8 mouse cellular contexts compared by ENCODE assay signal in genomic region chr17:80096043-80096719, GRCm38 (mm10). TPM values are rescaled to one million over a fixed set of nuclear protein-coding genes. Genes with fewer than 3 reads are reported as not detected.
DNase-seq lines count a peak whose midpoint lies in the region; ATAC-seq lines count a peak whose summit lies in the region.

No protein-coding gene starts in this region.

- peak; percentile 20 for DNase-seq in urinary bladder, adult 2 months (ENCODE audit: low spot score)
- no peak for DNase-seq in urinary bladder, postnatal 10 days (ENCODE audit: low spot score)
- DNase-seq in heart, postnatal 25 days (ENCODE audit: low spot score) = peak; percentile 1
- DNase-seq in kidney, postnatal 36 days = peak; percentile 87 to 93
- DNase-seq in neural tube, embryonic 11.5 days (ENCODE audit: low spot score) = peak; percentile 64
- peak; percentile 57 for DNase-seq in testis, postnatal 10 days (ENCODE audit: low spot score)

- H3K27me3 ChIP-seq in forebrain, embryonic 13.5 days = no peaks in the 10 kb centered on the region
- H3K27me3 ChIP-seq in liver, embryonic 15.5 days = peaks cover 9% of the 10 kb centered on the region
- no peaks in the 10 kb centered on the region for H3K27me3 ChIP-seq in neural tube, embryonic 11.5 days (ENCODE audit: control insufficient read depth, insufficient read depth, low read length)

- H3K9ac ChIP-seq in forebrain, embryonic 13.5 days = peak overlapping the region; percentile 37
- no peak overlapping the region for H3K9ac ChIP-seq in liver, embryonic 15.5 days
- peak overlapping the region; percentile 39 for H3K9ac ChIP-seq in neural tube, embryonic 11.5 days (ENCODE audit: low read length)

- WGBS in forebrain, embryonic 13.5 days = 13% methylated on average over 20 of the region's 20 CpGs
- WGBS in liver, embryonic 15.5 days (ENCODE audit: insufficient replicate concordance) = 18% methylated on average over 20 of the region's 20 CpGs
- 16% methylated on average over 20 of the region's 20 CpGs for WGBS in neural tube, embryonic 11.5 days

- peak overlapping the region; percentile 18 for H3K4me3 ChIP-seq in forebrain, embryonic 13.5 days
- peak overlapping the region; percentile 15; the same call in 1 of the 2 replicates for H3K4me3 ChIP-seq in liver, embryonic 15.5 days (replicated peaks)
- H3K4me3 ChIP-seq in neural tube, embryonic 11.5 days (ENCODE audit: low read depth, low read length) = no peak overlapping the region

- H3K4me1 ChIP-seq in forebrain, embryonic 13.5 days = peaks cover 16% of the 10 kb centered on the region
- H3K4me1 ChIP-seq in liver, embryonic 15.5 days (replicated peaks) = no peaks in the 10 kb centered on the region; the same call in 1 of the 2 replicates
- H3K4me1 ChIP-seq in neural tube, embryonic 11.5 days (ENCODE audit: control insufficient read depth, insufficient read depth, low read length) = peaks cover 15% of the 10 kb centered on the region

- peak; percentile 82 for ATAC-seq in forebrain, embryonic 13.5 days
- ATAC-seq in liver, embryonic 15.5 days (ENCODE audit: insufficient read depth) = 0 out of 2 replicates have a peak, but pooled peaks have one; percentile 40
- peak; percentile 79 for ATAC-seq in neural tube, embryonic 11.5 days (ENCODE audit: insufficient read depth, low FRiP score, low TSS enrichment)

- H3K9me3 ChIP-seq in forebrain, embryonic 13.5 days (replicated peaks) = no peaks in the 10 kb centered on the region
- no peaks in the 10 kb centered on the region for H3K9me3 ChIP-seq in liver, embryonic 15.5 days (replicated peaks)
- no peaks in the 10 kb centered on the region for H3K9me3 ChIP-seq in neural tube, embryonic 11.5 days (ENCODE audit: control insufficient read depth, low read length)

- no peak overlapping the region for H3K27ac ChIP-seq in forebrain, embryonic 13.5 days
- no peak overlapping the region for H3K27ac ChIP-seq in liver, embryonic 15.5 days (replicated peaks)
- no peak overlapping the region for H3K27ac ChIP-seq in neural tube, embryonic 11.5 days (ENCODE audit: low read depth, low read length)

- intact Hi-C loops in heart, postnatal 25 days (cut with DNase I) = no loop called here

- peak overlapping the region; percentile 52 for H3K4me2 ChIP-seq in forebrain, embryonic 13.5 days
- H3K4me2 ChIP-seq in liver, embryonic 15.5 days = peak overlapping the region; percentile 39
- H3K4me2 ChIP-seq in neural tube, embryonic 11.5 days (ENCODE audit: low read depth) = peak overlapping the region; percentile 34

- no peaks in the 10 kb centered on the region for H3K36me3 ChIP-seq in forebrain, embryonic 13.5 days (ENCODE audit: poor library complexity, severe bottlenecking)
- no peaks in the 10 kb centered on the region for H3K36me3 ChIP-seq in liver, embryonic 15.5 days (replicated peaks)
- H3K36me3 ChIP-seq in neural tube, embryonic 11.5 days (ENCODE audit: control insufficient read depth, insufficient read depth, low read length) = no peaks in the 10 kb centered on the region

RNA-seq across cellular contexts. Expression of gene Galm, which starts 31.1 kb away (rescaled TPM):
- 10.7 and 12.7 TPM in 2 replicates for polyA plus RNA-seq in urinary bladder, adult 2 months (2012; rRNA removed)
- 3.4 and 4.6 TPM in 2 replicates for polyA plus RNA-seq in forebrain, embryonic 13.5 days (2015; fragmentation: Nextera tagmentation; extraction: Ambion mirVana)
- total RNA-seq in heart, postnatal 25 days (2021) = 10 to 100 TPM; 14.1 to 14.5 TPM
- 31.9 and 35.9 TPM in 2 replicates for polyA plus RNA-seq in liver, embryonic 15.5 days (2015; fragmentation: Nextera tagmentation; extraction: Ambion mirVana)
- 6.8 and 9.8 TPM in 2 replicates for polyA plus RNA-seq in neural tube, embryonic 11.5 days (2014; fragmentation: Nextera tagmentation; extraction: Ambion mirVana)

RNA-seq across cellular contexts. Expression of gene Hnrnpll, which starts 34.0 kb away (rescaled TPM):
- 34.7 and 39.7 TPM in 2 replicates for polyA plus RNA-seq in urinary bladder, adult 2 months (2012; rRNA removed)
- polyA plus RNA-seq in forebrain, embryonic 13.5 days (2015; fragmentation: Nextera tagmentation; extraction: Ambion mirVana) = 82.6 and 85.4 TPM in 2 replicates
- 10 to 100 TPM; 21.0 to 22.3 TPM for total RNA-seq in heart, postnatal 25 days (2021)
- polyA plus RNA-seq in liver, embryonic 15.5 days (2015; fragmentation: Nextera tagmentation; extraction: Ambion mirVana) = 21.8 and 22.7 TPM in 2 replicates
- polyA plus RNA-seq in neural tube, embryonic 11.5 days (2014; fragmentation: Nextera tagmentation; extraction: Ambion mirVana) = 117 and 131 TPM in 2 replicates
